Mouse (Mus musculus): ENCODE data around the gene Rpl41.

Rpl41 gene

GRCm38 (mm10) chr10:128548947-128549681, at the start of gene Rpl41:
Rpl41 (minus strand) TSS chr10:128549305.
- DNase-seq (ENCODE audit: low read depth) = peak; percentile 96

- no peak for DNase-seq (ENCODE audit: low read depth)
Measured at GRCm38 (mm10) chr10:128598476-128598875, 49.4 kb upstream of the Rpl41 start.

GRCm38 (mm10) chr10:128592797-128593196, 43.7 kb upstream of the Rpl41 start:
- DNase-seq (ENCODE audit: low read depth) = no peak

GRCm38 (mm10) chr10:128591436-128591835, 42.3 kb upstream of the Rpl41 start:
- DNase-seq (ENCODE audit: low read depth) = no peak

GRCm38 (mm10) chr10:128590193-128590690, 41.1 kb upstream of the Rpl41 start:
- DNase-seq (ENCODE audit: low read depth) = no peak

- peak; percentile 44 for DNase-seq (ENCODE audit: low read depth)
Measured at GRCm38 (mm10) chr10:128589464-128590192, 40.5 kb upstream of the Rpl41 start, which contains the start of gene Erbb3. Erbb3 (minus strand) TSS chr10:128589652.

- no peak for DNase-seq (ENCODE audit: low read depth)
Measured at GRCm38 (mm10) chr10:128588775-128589463, 39.8 kb upstream of the Rpl41 start.

GRCm38 (mm10) chr10:128588136-128588535, 39.0 kb upstream of the Rpl41 start:
- no peak for DNase-seq (ENCODE audit: low read depth)

GRCm38 (mm10) chr10:128587697-128588096, 38.6 kb upstream of the Rpl41 start:
- DNase-seq (ENCODE audit: low read depth) = no peak

- DNase-seq (ENCODE audit: low read depth) = no peak
Measured at GRCm38 (mm10) chr10:128587120-128587519, 38.0 kb upstream of the Rpl41 start.

GRCm38 (mm10) chr10:128586546-128586945, 37.4 kb upstream of the Rpl41 start:
- DNase-seq (ENCODE audit: low read depth) = no peak

GRCm38 (mm10) chr10:128584386-128584785, 35.3 kb upstream of the Rpl41 start:
- no peak for DNase-seq (ENCODE audit: low read depth)

GRCm38 (mm10) chr10:128583644-128584043, 34.5 kb upstream of the Rpl41 start:
- no peak for DNase-seq (ENCODE audit: low read depth)

- no peak for DNase-seq (ENCODE audit: low read depth)
Measured at GRCm38 (mm10) chr10:128579731-128580130, 30.6 kb upstream of the Rpl41 start.

- no peak for DNase-seq (ENCODE audit: low read depth)
Measured at GRCm38 (mm10) chr10:128579298-128579697, 30.2 kb upstream of the Rpl41 start.

- no peak for DNase-seq (ENCODE audit: low read depth)
Measured at GRCm38 (mm10) chr10:128578330-128578729, 29.2 kb upstream of the Rpl41 start.

GRCm38 (mm10) chr10:128575063-128575462, 26.0 kb upstream of the Rpl41 start:
- DNase-seq (ENCODE audit: low read depth) = no peak

- DNase-seq (ENCODE audit: low read depth) = peak; percentile 99
Measured at GRCm38 (mm10) chr10:128565788-128566531, 16.9 kb upstream of the Rpl41 start, which contains the start of gene Pa2g4. Pa2g4 (minus strand) TSS chr10:128565987.

- DNase-seq (ENCODE audit: low read depth) = no peak
Measured at GRCm38 (mm10) chr10:128565206-128565787, 16.2 kb upstream of the Rpl41 start.

- DNase-seq (ENCODE audit: low read depth) = no peak
Measured at GRCm38 (mm10) chr10:128563544-128563943, 14.4 kb upstream of the Rpl41 start.

- no peak for DNase-seq (ENCODE audit: low read depth)
Measured at GRCm38 (mm10) chr10:128556963-128557362, 7.9 kb upstream of the Rpl41 start.

Data from c-Kit-positive CD71-negative TER-119-negative erythroid progenitor cells, embryonic 14.5 days (primary cell).